Mouse (Mus musculus): ENCODE results near the gene Cdh20.

DNA sequence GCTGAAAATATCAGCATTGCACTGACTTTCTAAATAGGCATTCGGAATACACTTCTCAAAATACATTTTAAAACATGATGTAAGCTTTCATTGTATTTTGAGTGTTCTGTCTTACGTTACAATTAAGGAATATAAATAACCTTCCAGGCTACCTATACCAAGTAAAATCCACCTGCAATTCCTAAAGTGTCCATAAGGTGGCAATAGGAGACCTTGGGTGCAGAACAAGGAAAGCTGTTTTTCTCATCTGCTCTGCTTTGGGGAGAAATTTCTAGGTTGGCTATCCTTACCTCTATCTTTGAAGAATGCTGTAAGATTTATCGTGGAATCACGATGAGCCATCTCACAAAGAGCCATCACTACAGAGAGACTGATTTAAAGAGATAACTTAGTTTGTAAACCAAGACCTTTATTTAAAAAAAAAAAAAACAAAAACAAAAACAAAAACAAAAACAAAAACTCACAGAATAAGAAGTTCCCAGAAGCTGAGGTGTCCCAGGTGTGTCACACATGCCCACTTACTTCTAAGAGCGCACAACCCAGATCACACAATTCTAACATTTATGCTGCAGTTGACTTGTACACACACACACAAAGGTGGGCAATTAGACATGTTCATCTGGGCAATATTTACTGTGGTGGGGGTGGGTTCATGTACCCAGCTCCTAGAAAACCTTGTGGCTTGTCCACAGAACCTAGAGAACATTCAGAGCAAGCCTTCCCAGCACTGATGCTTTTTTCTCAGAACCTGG is 218.1 kb downstream of the Cdh20 start:
- TF ChIP-seq TAL1 (IDR thresholded peaks at IDR 0.05; ENCODE audit: low read length), result no peak
- TF ChIP-seq GATA1 (IDR thresholded peaks at IDR 0.05; ENCODE audit: low read length), result no peak
